Mouse (Mus musculus) MEL-GATA-1-ER (cell line): ENCODE measurements around the gene Col23a1.
"Not testable (repeated sequence)": the region's sequence is repeated elsewhere in the genome, so short reads cannot be mapped to it uniquely, and the experiment has no call there.

Experiments
- DNase-seq: peaks from one replicate; pipeline ENCODE4 v3.0.0-alpha.2; 2012; ENCODE audit warnings: low read depth; ENCODE audit errors: extremely low read depth

Col23a1 gene

GRCm38 (mm10) chr11:51617693-51618092, 328.0 kb downstream of the Col23a1 start:
- no peak for DNase-seq

GRCm38 (mm10) chr11:51618894-51619408, 329.2 kb downstream of the Col23a1 start:
- DNase-seq = no peak

GRCm38 (mm10) chr11:51619409-51620060, 329.8 kb downstream of the Col23a1 start, which contains the start of gene Nhp2:
TSS of gene Nhp2 (plus strand) at chr11:51619735.
- DNase-seq = peak; percentile 98

GRCm38 (mm10) chr11:51620084-51620483, 330.4 kb downstream of the Col23a1 start:
- no peak for DNase-seq

GRCm38 (mm10) chr11:51621776-51622175, 332.1 kb downstream of the Col23a1 start:
- no peak for DNase-seq

- no peak for DNase-seq
These were observed 333.3 kb downstream of the Col23a1 start for GRCm38 (mm10) chr11:51622971-51623491.

GRCm38 (mm10) chr11:51625187-51625820, 335.6 kb downstream of the Col23a1 start:
- DNase-seq = peak; percentile 88

GRCm38 (mm10) chr11:51627425-51627824, 337.7 kb downstream of the Col23a1 start:
- no peak for DNase-seq

GRCm38 (mm10) chr11:51627907-51628306, 338.2 kb downstream of the Col23a1 start:
- no peak for DNase-seq

- no peak for DNase-seq
These were observed 340.1 kb downstream of the Col23a1 start for GRCm38 (mm10) chr11:51629651-51630314.

GRCm38 (mm10) chr11:51632130-51632753, 342.5 kb downstream of the Col23a1 start:
- DNase-seq = no peak

- not testable (repeated sequence) for DNase-seq
These were observed 343.5 kb downstream of the Col23a1 start for GRCm38 (mm10) chr11:51633200-51633599.
